Mouse (Mus musculus) spleen, embryonic (tissue): ENCODE measurements around the gene Ndufa6.
"Not testable (repeated sequence)": the region's sequence is repeated elsewhere in the genome, so short reads cannot be mapped to it uniquely, and the experiment has no call there.

Experiments used
- CTCF ChIA-PET: fragments of 350-600 bp; sonication (Branson Sonifier 250); formaldehyde crosslinking; loops from one replicate; lab custom pipeline; 2022; lab: Charles Lee

Ndufa6 gene

DNA sequence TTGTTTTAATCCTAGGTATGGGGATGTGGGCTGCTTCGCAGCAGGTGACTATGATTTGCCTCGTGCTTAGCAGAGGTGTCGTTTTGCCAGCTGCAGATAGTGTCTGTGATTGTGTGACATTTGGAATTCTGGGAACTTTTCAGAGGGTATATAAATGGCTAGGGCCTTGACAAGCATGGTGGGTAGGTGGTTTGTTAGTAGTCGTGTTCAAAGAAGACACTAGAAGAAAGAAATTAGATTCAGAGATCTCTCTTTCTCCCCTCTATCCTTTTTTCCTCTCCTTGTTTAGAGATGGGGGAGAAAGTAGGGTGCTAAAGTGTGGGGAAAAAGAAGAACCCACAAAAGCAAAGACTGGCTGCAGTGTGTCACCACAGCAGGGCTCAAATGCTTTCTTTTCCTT lies 14.0 kb upstream of the Ndufa6 start:
- CTCF ChIA-PET = no interaction called here

DNA sequence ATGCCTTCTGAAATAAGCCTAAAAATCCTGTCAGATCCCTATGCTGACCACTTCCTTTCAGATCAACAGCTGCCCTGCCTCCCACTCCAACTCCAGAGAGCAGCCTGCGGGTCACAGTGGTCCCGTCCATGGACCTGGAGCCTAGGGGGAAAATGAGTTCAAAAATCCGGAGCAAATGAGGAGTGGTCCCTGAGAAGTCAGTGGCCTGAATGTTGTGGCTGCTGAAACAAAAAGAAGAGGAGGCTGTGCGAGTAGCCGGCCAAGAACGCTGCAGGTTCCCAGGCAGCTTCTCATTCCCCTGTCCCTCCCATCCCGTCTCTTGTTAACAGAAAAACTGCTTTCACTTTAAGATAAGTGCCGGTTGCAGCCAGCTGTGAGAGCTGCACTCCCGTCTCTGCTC lies 10.4 kb upstream of the Ndufa6 start:
- CTCF ChIA-PET = not testable (repeated sequence)

DNA sequence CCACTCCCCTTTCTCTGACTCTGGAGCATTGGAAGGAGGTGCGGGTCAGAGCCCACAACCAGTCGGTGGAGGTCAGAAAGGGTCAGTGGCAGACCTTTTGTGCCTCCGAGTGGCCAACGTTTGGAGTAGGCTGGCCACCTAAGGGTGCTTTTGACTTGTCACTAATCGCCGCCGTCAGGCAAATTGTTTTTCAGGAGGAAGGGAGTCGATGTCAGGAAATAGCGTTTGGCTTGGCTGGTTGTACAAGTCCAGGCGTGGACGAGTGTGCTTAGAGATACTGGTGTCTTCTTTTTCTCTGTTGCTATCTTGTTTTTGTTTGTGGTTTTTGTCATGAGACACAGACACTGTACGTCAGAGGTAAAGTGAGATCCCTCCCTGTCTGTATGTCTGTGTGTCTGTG lies 9.7 kb upstream of the Ndufa6 start:
- CTCF ChIA-PET = not testable (repeated sequence)

DNA sequence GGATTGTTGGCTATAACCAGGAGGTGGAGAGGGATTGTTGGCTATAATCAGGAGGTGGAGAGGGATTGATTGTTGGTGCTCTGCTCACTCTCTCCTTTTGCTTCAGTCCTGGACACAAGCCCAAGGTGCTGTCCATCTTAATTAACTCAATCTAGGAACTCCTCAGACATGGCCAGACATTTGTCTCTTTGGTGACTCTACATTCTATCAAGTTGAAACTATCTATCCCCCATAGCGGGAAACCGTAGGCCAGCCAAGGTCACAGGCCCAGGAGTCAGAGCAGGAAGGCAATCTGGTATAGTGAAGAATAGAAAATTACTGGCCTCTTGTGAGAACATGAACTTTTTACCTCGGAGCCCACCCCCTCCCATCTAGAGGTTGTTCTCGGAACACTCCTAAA lies 8.1 kb upstream of the Ndufa6 start:
- CTCF ChIA-PET = no interaction called here

DNA sequence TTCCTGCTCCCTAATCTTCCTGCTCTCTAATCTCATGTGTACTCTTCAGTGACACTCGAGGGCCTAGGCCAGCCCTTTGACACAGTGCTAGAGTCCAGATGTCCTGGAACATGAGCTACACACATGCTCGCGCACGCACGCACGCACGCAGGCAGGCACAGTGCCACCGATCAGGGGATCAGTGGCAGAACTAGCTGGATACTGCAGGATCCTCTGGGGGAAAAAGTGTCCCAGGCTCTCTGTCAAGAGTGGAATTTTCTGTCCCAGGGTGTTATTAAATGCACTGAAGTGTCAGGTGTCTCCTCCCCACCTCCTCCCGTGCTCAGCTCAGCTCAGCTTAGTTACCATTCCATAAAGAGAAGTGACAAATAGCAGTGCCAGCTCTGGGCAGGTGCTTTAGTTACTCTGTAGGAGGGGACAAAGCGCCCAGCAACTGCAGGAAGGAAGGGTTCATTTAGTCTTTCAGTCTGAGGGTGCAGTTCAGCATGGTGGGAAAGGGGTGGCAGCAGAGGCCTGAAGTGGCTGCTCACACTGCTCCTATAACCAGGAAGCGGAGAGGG lies 7.4 kb upstream of the Ndufa6 start:
- CTCF ChIA-PET = no interaction called here

DNA sequence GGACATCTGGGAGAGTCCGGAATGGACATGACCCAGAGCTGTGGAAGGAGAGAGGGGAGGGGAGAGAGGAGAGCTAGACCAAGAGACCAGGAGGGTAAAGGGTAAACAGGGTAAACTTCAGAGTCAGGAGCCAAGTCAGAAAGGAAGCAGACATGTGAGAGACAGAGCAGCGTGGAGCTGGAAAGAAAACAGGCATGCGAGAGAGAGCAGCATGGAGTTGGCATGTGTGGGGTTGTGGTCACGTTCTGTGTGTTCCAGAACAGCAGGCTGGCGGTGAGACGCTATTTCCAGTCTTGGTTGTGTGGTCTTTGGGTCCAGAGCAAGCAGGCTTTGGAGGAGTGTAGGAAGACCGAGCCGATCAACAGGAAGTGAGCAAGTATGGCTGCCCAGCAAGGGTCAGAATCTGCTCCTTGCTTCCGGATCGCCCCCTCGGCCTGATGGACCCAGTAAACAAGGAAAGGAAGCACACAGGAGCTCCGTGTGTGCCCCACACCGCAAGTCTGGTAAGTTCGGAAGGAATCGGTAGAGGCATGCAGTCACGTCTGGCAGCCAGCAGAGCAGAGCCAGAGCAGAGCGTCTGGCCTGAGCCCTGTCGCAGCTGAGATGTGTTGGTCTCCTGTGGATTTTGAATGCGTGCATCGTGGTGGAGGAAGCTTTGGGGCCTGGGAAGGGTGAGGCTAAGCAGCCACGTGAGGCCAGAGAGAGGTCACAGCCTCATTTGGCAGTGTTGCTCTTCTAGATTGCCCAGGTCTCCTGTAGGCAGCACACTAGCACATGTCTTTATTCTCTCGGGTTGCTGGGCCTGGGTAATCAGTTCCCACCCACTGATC lies 4.5 kb upstream of the Ndufa6 start:
- CTCF ChIA-PET = no interaction called here

DNA sequence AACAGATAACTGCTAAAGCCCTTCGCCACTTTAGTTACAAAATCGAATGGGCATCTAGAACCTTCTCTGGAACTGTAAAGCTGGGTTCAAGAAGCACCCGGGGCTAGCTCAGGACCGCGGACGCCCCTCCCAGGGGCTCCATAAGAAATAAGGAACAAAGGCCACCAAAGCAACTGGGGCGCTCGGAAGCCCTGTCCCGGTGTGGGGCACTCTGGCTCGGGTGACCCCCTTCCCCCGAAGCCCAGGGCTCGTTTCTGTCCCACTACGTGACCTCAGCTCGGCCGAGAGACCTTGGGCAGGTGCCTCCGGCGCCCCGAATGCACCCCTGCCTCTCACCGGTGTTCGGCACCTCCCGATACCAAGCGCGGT lies 393 bp downstream of the Ndufa6 start:
- CTCF ChIA-PET = no interaction called here

DNA sequence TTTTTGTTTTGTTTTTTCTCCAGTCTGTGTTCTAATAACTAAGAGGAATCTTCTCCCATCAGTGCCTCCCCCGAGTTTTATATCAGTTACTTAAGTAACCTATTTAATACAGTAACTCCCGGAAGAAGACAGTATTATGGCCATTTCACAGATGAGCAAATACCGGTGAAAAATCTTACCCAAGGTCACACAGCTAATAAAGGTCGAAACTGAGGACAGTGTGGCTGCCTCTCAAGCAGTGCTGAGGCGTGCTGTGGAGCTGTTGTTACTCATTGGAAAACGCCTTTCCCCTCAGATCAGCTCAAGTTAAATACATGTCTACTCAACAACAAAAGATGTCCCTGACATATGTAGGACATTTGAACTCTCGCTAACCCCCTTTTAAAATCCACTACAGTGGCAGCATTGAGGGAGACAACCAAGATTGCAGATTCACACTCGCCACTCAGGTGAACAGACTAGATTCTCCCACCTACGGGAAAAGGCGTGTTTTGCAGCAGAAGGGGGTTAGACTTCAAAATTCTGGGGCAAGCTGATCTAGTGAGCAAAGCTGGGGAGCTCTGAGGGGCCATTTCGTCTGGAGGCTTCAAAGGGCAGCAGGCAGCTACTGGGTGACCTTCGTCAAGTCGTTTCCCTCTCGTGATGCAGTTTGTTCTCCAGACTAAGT lies 911 bp downstream of the Ndufa6 start:
- CTCF ChIA-PET = no interaction called here

DNA sequence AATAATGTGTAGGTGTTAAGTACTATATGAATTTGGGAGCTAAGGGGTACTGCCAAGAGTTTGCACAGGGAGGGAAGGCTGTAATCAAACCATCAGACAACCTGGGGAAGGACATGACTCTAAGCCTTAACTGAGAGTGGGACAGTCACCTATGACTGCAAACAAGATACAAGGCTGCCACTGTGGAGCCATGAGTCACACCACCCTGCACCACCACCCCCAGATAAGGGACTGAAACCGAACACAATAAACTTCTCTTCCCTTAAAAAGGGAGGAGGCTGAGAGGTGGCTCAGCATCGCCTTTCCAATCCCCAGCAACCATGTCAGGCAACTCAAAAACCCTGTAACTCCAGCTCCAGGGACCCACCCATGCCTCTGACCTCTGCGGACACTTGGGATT lies 2.6 kb downstream of the Ndufa6 start:
- CTCF ChIA-PET = no interaction called here

DNA sequence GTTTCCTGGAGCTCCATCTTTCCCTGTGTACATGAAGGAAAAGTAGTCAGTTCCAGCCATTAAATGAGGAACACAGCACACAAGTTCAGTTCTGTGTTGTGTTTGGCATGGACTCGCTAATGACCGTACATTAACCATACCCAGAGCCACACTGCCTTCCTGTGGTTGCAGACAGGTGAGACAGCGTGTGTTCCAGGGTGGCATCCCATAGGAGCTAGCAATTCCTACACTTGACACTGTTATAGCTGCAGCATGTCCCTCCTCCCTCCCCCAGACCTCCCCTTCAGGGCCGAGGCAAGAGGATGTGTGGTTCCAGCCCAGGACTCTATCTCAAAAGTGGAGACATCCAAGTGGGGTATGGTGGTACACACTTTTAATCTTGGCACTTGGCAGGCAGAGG lies 3.8 kb downstream of the Ndufa6 start:
- CTCF ChIA-PET = no interaction called here

DNA sequence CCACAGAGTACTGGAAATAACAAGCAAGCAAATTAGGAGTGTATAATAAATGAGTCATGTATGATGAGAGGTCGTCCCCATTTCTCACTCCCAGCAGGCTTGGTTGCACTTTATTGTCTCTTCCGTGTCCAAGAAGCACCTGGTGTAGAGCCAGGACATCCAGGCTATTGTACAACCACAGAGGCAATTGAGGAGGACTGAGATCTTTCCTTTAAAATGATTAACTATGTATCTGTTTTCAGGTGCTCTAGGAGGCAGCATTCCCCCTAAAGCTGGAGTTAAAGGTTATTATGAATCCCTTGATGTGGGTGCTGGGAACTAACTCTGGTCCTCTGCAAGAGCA lies 5.2 kb downstream of the Ndufa6 start:
- CTCF ChIA-PET = interaction anchor here (0.6 kb wide), 1 partner anchor 1277 kb away, joined by 3 read pairs; no protein-coding TSS in a partner anchor

DNA sequence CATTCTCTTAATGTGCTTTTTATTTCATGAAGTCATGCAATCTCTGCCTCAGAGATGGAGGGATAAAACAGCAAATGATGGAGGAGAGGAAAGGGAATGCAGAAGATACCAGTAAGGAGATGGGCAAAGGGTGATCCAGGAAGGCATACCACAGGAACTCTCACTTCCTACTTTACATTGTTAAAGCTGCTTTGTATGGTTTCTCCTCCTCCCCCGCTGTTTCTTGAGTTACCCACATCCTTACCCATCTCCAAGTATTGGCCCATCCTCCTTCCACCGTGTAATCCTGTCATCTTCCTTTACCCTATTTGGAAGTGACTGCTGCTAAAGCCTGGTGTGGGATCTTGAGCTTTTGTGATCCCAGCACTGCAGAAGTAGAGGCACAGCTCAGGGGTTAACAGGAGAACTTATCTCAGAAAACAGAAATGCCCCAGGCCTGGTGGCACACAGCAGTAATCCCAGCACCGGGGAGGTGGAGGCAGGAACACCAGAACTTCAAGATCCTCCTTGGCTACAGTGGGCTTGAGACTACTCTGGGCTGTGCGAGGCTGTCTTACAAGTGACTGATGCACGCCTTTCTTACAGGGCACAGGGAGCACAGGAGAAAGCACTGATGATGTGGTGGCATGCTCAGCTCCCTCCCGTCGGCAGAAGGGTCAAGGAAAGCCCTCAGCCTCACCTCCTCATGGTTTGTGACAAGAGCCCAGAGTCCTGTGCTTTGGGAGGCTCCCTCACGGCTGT lies 5.7 kb downstream of the Ndufa6 start:
- CTCF ChIA-PET = interaction anchor here (0.6 kb wide), 1 partner anchor 1277 kb away, joined by 3 read pairs; no protein-coding TSS in a partner anchor

DNA sequence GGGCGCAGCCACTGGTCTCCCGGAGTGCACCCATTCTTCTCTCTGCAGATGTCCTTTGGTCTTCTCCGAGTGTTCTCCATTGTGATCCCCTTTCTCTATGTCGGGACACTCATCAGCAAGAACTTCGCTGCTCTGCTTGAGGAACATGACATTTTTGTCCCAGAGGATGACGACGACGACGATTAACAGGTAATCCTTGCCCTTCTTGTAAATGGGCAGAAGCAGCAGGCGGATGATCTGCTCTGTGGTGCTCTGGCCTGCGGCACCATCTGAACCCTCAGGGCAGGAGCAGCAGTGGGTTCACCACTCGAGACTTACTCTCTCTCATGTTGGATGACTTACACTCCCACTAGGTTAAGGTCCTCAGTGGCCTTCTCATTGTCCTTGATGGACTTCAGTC lies 6.3 kb downstream of the Ndufa6 start:
- CTCF ChIA-PET = no interaction called here

DNA sequence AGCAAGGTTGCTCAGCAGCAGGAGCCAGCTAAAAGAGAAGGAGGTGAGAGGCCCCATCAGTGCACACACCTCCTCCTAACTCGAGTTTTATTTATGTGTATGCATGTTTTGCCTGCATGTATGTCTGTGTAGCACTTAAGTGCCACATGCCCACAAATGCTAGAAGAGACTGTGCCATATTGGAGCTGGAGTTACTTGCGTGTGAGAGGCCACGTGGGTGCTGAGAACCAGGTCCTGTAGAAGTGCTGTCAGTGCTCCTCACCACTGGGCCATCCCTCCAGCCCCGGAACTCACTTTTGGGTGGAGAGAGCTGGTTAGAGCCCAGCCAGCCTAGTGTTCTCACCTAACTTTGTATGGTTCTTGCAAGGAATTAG lies 6.8 kb downstream of the Ndufa6 start:
- CTCF ChIA-PET = interaction anchor here (0.9 kb wide), 1 partner anchor 10 kb away, joined by 4 read pairs; no protein-coding TSS in a partner anchor

DNA sequence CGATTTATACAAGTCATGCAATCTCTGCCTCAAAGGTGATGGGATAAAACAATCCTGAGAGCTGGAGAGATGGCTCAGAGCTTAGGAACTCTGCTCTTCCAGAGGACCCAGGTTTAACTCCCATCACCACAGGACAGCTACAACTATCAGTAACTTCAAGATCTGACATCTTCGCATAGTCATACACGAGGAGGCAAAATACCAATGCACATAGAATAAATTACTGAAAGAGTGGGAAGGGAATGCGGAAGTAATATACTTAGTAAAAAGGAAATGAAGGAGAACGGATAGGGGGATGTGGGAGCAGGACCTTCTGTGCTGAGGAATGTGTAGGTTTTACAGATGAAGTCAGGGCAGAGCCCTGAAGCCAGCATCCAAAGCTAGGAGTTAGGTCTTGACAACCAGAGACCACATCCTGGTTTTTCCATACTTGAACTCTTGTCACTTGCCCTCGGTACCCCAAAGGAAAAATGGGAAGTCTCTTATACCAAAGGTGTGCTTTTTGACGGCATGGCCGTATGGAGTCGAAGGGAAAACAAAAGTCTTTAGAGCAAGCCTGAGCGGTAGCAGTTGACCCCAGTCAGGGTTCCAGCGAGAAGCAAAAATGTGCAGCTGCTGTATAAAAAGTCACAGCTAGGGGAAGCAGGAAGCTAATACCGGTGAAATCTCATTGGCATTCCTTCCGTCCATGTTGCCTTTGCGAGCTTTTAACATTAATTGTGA lies 7.4 kb downstream of the Ndufa6 start:
- CTCF ChIA-PET = interaction anchor here (0.9 kb wide), 1 partner anchor 9 kb away, joined by 4 read pairs; no protein-coding TSS in a partner anchor

DNA sequence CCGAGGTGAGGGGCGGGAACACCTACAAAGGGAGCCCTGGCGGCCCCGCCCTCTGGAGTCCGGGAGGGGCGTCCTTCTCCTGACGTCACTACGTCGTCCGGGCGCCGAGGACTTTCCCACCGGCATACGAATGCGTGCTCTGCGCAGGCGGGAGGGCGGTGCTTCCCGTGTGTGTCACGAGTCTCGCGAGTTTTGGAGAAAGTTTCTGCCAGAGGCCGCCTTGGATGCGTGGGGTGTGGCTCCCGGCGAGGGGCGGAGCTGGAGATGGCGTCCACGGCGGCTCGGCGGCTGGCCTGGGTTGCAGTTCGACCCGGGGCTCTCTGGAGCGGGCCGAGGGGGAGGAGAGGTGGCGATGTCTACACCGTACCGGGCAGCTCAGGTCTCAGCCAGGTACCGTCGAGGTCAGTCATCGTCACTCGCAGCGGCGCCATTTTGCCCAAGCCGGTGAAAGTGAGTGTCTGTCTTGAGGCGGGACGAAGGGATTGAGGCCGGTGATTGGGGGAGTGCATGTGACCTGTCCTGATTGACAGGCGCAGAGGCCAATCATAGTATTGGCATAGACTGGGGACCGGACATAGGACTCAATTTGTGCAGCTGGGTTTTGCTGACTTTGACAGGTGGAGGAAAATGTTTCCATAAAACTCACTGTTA lies 8.2 kb downstream of the Ndufa6 start:
- CTCF ChIA-PET = no interaction called here

DNA sequence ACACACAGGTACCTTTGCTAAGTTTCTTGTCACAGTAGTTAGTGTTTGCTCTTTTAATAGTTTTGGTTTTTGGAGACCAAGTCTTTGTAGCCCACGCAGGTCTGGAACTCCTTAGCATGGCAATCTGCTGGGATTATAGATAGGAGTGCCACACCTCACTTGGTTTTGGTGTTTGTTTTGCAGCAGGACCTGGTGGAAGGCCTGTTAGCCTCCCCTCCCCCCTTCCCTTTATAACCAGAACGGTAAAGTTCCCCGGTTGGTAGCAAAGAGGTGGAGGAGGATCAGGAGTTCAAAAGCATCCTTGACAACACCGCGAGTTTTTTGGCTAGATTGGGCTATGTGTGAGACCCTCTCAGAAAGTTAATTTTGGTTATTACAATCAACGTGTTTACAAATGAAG lies 9.2 kb downstream of the Ndufa6 start:
- CTCF ChIA-PET = no interaction called here

DNA sequence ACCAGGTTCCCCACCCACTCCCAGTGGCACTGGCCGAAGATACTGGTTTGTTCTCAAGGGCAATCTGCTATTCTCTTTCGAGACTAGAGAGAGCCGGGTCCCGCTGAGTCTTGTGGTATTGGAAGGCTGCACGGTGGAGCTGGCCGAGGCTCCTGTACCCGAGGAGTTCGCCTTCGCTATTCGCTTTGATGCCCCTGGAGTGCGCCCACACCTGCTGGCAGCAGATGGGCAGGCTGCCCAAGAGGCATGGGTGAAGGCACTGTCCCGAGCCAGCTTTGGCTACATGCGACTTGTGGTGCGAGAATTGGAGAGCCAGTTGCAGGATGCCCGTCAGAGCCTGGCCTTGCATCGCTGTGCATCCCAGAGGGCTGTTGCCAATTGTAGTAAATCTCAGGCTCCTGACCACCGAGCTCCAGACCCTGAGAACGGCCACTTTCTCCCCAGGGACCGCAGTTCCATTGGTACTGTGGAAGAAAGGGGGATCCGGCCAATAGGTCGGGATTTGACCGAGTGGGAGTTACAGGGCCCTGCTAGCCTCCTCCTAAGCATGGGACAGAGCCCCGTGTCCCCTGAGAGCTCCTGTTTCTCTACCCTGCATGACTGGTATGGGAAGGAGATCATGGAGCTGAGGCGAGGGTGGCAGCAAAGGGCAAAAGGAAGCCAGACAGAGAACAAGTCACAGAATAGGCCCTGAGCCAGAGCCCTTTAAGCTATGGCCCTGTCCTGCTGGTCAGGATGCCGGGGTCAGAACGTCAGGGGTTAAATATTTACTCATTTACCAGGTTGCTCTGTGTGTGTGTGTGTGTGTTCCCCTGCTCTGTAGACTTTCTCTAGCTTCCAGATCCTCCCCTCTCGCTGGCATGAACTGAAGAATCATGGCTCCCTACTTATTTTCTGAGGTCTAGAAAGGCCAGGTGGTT lies 10.5 kb downstream of the Ndufa6 start:
- CTCF ChIA-PET = no interaction called here

DNA sequence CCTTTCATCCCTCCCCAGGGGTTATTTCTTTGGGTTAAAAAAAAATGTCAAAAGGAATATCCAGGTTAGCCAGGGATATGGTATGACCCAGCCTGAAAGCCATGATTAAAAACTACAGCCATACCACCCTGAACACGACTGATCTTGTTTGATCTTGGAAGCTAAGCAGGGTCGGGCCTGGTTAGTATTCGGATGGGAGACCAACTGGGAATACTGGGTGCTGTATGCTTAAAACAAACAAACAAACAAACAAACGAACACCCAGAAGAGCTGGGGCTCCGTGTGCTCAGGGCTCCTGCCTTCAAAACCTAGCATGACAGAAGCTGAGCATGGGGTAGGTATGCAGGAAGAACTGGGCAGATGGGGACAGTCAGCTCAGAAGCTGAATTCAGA lies 11.6 kb downstream of the Ndufa6 start:
- CTCF ChIA-PET = no interaction called here
